Mouse (Mus musculus) brain, embryonic 14.5 days (tissue): Measurements from ENCODE around the gene Gstm3.

Experiments
- CTCF ChIP-seq: fragments of 200-500 bp; IDR thresholded peaks from 2 replicates; pipeline ENCODE4 v1.5.1; 2012; ENCODE audit warnings: inconsistent platforms, mild to moderate bottlenecking, moderate library complexity, borderline replicate concordance; ENCODE audit not compliant: insufficient read depth, insufficient read length; ENCODE audit errors: extremely low read depth
- POLR2A ChIP-seq: fragments of 200-500 bp; IDR thresholded peaks from 2 replicates; pipeline ENCODE4 v1.6.1; 2012; ENCODE audit warnings: mild to moderate bottlenecking, inconsistent platforms, borderline replicate concordance; ENCODE audit not compliant: poor library complexity, insufficient read depth, insufficient read length, severe bottlenecking; ENCODE audit errors: extremely low read depth

- TF ChIP-seq CTCF (no peak), POLR2A (no peak)
Measured at GRCm38 (mm10) chr3:107925335-107925734, 43.7 kb downstream of the Gstm3 start.
